Mouse (Mus musculus): ENCODE measurements around the gene Dnm3. TPM values are rescaled to one million over a fixed set of nuclear protein-coding genes. Genes with fewer than 3 reads are reported as not detected.

The Dnm3 gene
- polyA plus RNA-seq, 1 experiment from 2014 or later, result 1.5 TPM

GRCm38 (mm10) chr1:162009086-162009485 is 468.7 kb downstream of the Dnm3 start:
- H3K9ac ChIP-seq (ENCODE audit: low read depth, low read length), result no peak overlapping the region
- H3K4me2 ChIP-seq, result no peak overlapping the region
- H3K9me3 ChIP-seq (replicated peaks; ENCODE audit: control insufficient read depth, low read length), result no peaks in the 10 kb centered on the region
- no peak for ATAC-seq (replicated peaks; ENCODE audit: insufficient number of reproducible peaks, low FRiP score, low TSS enrichment)
- no peaks in the 10 kb centered on the region for H3K27me3 ChIP-seq (ENCODE audit: control insufficient read depth, insufficient read depth, low read length)
- no peaks in the 10 kb centered on the region for H3K36me3 ChIP-seq (ENCODE audit: control insufficient read depth, insufficient read depth, low read length)
- peak overlapping the region; percentile 69; the same call in 1 of the 2 replicates for H3K27ac ChIP-seq (ENCODE audit: low read depth, low read length)
- peaks cover 32% of the 10 kb centered on the region for H3K4me1 ChIP-seq (ENCODE audit: control insufficient read depth, insufficient read depth, low read length)
- 45% methylated on average over 8 of the region's 8 CpGs for WGBS (ENCODE audit: insufficient replicate concordance)
- no peak overlapping the region for H3K4me3 ChIP-seq (ENCODE audit: low read depth, low read length)

GRCm38 (mm10) chr1:162008631-162009067 is 469.2 kb downstream of the Dnm3 start:
- Histone ChIP-seq H3K9me3 (replicated peaks; ENCODE audit: control insufficient read depth, low read length) (no peaks in the 10 kb centered on the region), H3K4me3 (ENCODE audit: low read depth, low read length) (no peak overlapping the region), H3K9ac (ENCODE audit: low read depth, low read length) (no peak overlapping the region), H3K4me1 (ENCODE audit: control insufficient read depth, insufficient read depth, low read length) (peaks cover 36% of the 10 kb centered on the region), H3K4me2 (no peak overlapping the region), H3K27me3 (ENCODE audit: control insufficient read depth, insufficient read depth, low read length) (no peaks in the 10 kb centered on the region), H3K36me3 (ENCODE audit: control insufficient read depth, insufficient read depth, low read length) (no peaks in the 10 kb centered on the region), H3K27ac (ENCODE audit: low read depth, low read length) (peak overlapping the region; percentile 69)
- WGBS (ENCODE audit: insufficient replicate concordance), result 32% methylated on average over 8 of the region's 8 CpGs
- no peak for ATAC-seq (replicated peaks; ENCODE audit: insufficient number of reproducible peaks, low FRiP score, low TSS enrichment)

- ATAC-seq (replicated peaks; ENCODE audit: insufficient number of reproducible peaks, low FRiP score, low TSS enrichment), result no peak
- Histone ChIP-seq H3K36me3 (ENCODE audit: control insufficient read depth, insufficient read depth, low read length) (no peaks in the 10 kb centered on the region), H3K4me1 (ENCODE audit: control insufficient read depth, insufficient read depth, low read length) (peaks cover 32% of the 10 kb centered on the region), H3K4me3 (ENCODE audit: low read depth, low read length) (no peak overlapping the region), H3K9ac (ENCODE audit: low read depth, low read length) (no peak overlapping the region), H3K27me3 (ENCODE audit: control insufficient read depth, insufficient read depth, low read length) (no peaks in the 10 kb centered on the region), H3K27ac (ENCODE audit: low read depth, low read length) (peak overlapping the region; percentile 69; the same call in 1 of the 2 replicates), H3K9me3 (replicated peaks; ENCODE audit: control insufficient read depth, low read length) (no peaks in the 10 kb centered on the region), H3K4me2 (no peak overlapping the region)
- 70% methylated on average over 4 of the region's 4 CpGs for WGBS (ENCODE audit: insufficient replicate concordance)
These were observed 469.6 kb downstream of the Dnm3 start for GRCm38 (mm10) chr1:162008208-162008607.

GRCm38 (mm10) chr1:162006109-162006508 is 471.7 kb downstream of the Dnm3 start:
- H3K27me3 ChIP-seq (ENCODE audit: control insufficient read depth, insufficient read depth, low read length), result no peaks in the 10 kb centered on the region
- no peaks in the 10 kb centered on the region for H3K9me3 ChIP-seq (replicated peaks; ENCODE audit: control insufficient read depth, low read length)
- no peak overlapping the region for H3K27ac ChIP-seq (ENCODE audit: low read depth, low read length)
- WGBS (ENCODE audit: insufficient replicate concordance), result 62% methylated on average over 9 of the region's 9 CpGs
- peaks cover 25% of the 10 kb centered on the region for H3K4me1 ChIP-seq (ENCODE audit: control insufficient read depth, insufficient read depth, low read length)
- no peaks in the 10 kb centered on the region for H3K36me3 ChIP-seq (ENCODE audit: control insufficient read depth, insufficient read depth, low read length)
- no peak for ATAC-seq (replicated peaks; ENCODE audit: insufficient number of reproducible peaks, low FRiP score, low TSS enrichment)
- no peak overlapping the region for H3K4me3 ChIP-seq (ENCODE audit: low read depth, low read length)
- H3K4me2 ChIP-seq, result no peak overlapping the region
- no peak overlapping the region for H3K9ac ChIP-seq (ENCODE audit: low read depth, low read length)

GRCm38 (mm10) chr1:162004821-162005770 is 472.7 kb downstream of the Dnm3 start:
- H3K4me2 ChIP-seq, result 0 out of 2 replicates have a peak overlapping the region, but pooled peaks have one; percentile 9
- H3K4me1 ChIP-seq (ENCODE audit: control insufficient read depth, insufficient read depth, low read length), result peaks cover 25% of the 10 kb centered on the region
- H3K9me3 ChIP-seq (replicated peaks; ENCODE audit: control insufficient read depth, low read length), result no peaks in the 10 kb centered on the region
- no peaks in the 10 kb centered on the region for H3K27me3 ChIP-seq (ENCODE audit: control insufficient read depth, insufficient read depth, low read length)
- 45% methylated on average over 23 of the region's 23 CpGs for WGBS (ENCODE audit: insufficient replicate concordance)
- no peak overlapping the region; the same call in 1 of the 2 replicates for H3K9ac ChIP-seq (ENCODE audit: low read depth, low read length)
- no peak for ATAC-seq (replicated peaks; ENCODE audit: insufficient number of reproducible peaks, low FRiP score, low TSS enrichment)
- no peaks in the 10 kb centered on the region for H3K36me3 ChIP-seq (ENCODE audit: control insufficient read depth, insufficient read depth, low read length)
- H3K4me3 ChIP-seq (ENCODE audit: low read depth, low read length), result no peak overlapping the region
- H3K27ac ChIP-seq (ENCODE audit: low read depth, low read length), result peak overlapping the region; percentile 82

- Histone ChIP-seq H3K4me3 (ENCODE audit: low read depth, low read length) (no peak overlapping the region), H3K27ac (ENCODE audit: low read depth, low read length) (peak overlapping the region; percentile 82), H3K9ac (ENCODE audit: low read depth, low read length) (no peak overlapping the region; the same call in 1 of the 2 replicates), H3K9me3 (replicated peaks; ENCODE audit: control insufficient read depth, low read length) (no peaks in the 10 kb centered on the region), H3K36me3 (ENCODE audit: control insufficient read depth, insufficient read depth, low read length) (no peaks in the 10 kb centered on the region), H3K4me1 (ENCODE audit: control insufficient read depth, insufficient read depth, low read length) (peaks cover 27% of the 10 kb centered on the region), H3K27me3 (ENCODE audit: control insufficient read depth, insufficient read depth, low read length) (no peaks in the 10 kb centered on the region), H3K4me2 (no peak overlapping the region)
- WGBS (ENCODE audit: insufficient replicate concordance), result 30% methylated on average over 7 of the region's 7 CpGs
- ATAC-seq (replicated peaks; ENCODE audit: insufficient number of reproducible peaks, low FRiP score, low TSS enrichment), result no peak
These were observed 473.4 kb downstream of the Dnm3 start for GRCm38 (mm10) chr1:162004518-162004780.

- ATAC-seq (replicated peaks; ENCODE audit: insufficient number of reproducible peaks, low FRiP score, low TSS enrichment), result no peak
- peaks cover 22% of the 10 kb centered on the region for H3K4me1 ChIP-seq (ENCODE audit: control insufficient read depth, insufficient read depth, low read length)
- H3K27ac ChIP-seq (ENCODE audit: low read depth, low read length), result peak overlapping the region; percentile 82
- H3K27me3 ChIP-seq (ENCODE audit: control insufficient read depth, insufficient read depth, low read length), result no peaks in the 10 kb centered on the region
- no peak overlapping the region; the same call in 1 of the 2 replicates for H3K9ac ChIP-seq (ENCODE audit: low read depth, low read length)
- WGBS (ENCODE audit: insufficient replicate concordance), result 54% methylated on average over 14 of the region's 14 CpGs
- no peak overlapping the region for H3K4me2 ChIP-seq
- no peaks in the 10 kb centered on the region for H3K9me3 ChIP-seq (replicated peaks; ENCODE audit: control insufficient read depth, low read length)
- H3K4me3 ChIP-seq (ENCODE audit: low read depth, low read length), result no peak overlapping the region
- H3K36me3 ChIP-seq (ENCODE audit: control insufficient read depth, insufficient read depth, low read length), result no peaks in the 10 kb centered on the region
These were observed 473.9 kb downstream of the Dnm3 start for GRCm38 (mm10) chr1:162003729-162004517.

- H3K4me2 ChIP-seq, result no peak overlapping the region
- WGBS (ENCODE audit: insufficient replicate concordance), result 84% methylated on average over 8 of the region's 8 CpGs
- H3K9me3 ChIP-seq (replicated peaks; ENCODE audit: control insufficient read depth, low read length), result no peaks in the 10 kb centered on the region
- H3K9ac ChIP-seq (ENCODE audit: low read depth, low read length), result no peak overlapping the region
- no peak for ATAC-seq (replicated peaks; ENCODE audit: insufficient number of reproducible peaks, low FRiP score, low TSS enrichment)
- no peaks in the 10 kb centered on the region for H3K36me3 ChIP-seq (ENCODE audit: control insufficient read depth, insufficient read depth, low read length)
- peaks cover 14% of the 10 kb centered on the region; the same call in 1 of the 2 replicates for H3K4me1 ChIP-seq (ENCODE audit: control insufficient read depth, insufficient read depth, low read length)
- no peak overlapping the region for H3K27ac ChIP-seq (ENCODE audit: low read depth, low read length)
- H3K4me3 ChIP-seq (ENCODE audit: low read depth, low read length), result no peak overlapping the region
- no peaks in the 10 kb centered on the region for H3K27me3 ChIP-seq (ENCODE audit: control insufficient read depth, insufficient read depth, low read length)
These were observed 476.5 kb downstream of the Dnm3 start for GRCm38 (mm10) chr1:162001328-162001727.

Data from heart, embryonic 11.5 days (tissue).